Mouse (Mus musculus) layer of hippocampus, adult 9-10 months (tissue): ENCODE data around the gene Ptpn11.

Source experiments
- DNase-seq: peaks from one replicate; pipeline ENCODE4 v3.0.0; 2022; ENCODE audit warnings: low spot score

The Ptpn11 gene

GRCm38 (mm10) chr5:121124208-121125185 lies 66.7 kb downstream of the Ptpn11 start:
- DNase-seq, result no peak

GRCm38 (mm10) chr5:121123399-121123798 lies 67.8 kb downstream of the Ptpn11 start:
- no peak for DNase-seq

GRCm38 (mm10) chr5:121122577-121122976 lies 68.6 kb downstream of the Ptpn11 start:
- DNase-seq, result no peak

GRCm38 (mm10) chr5:121122036-121122435 lies 69.2 kb downstream of the Ptpn11 start:
- DNase-seq, result no peak

GRCm38 (mm10) chr5:121119331-121120034 lies 71.7 kb downstream of the Ptpn11 start:
- DNase-seq, result no peak

- no peak for DNase-seq
Observed at GRCm38 (mm10) chr5:121118345-121118744, 72.9 kb downstream of the Ptpn11 start.

GRCm38 (mm10) chr5:121116941-121117340 lies 74.3 kb downstream of the Ptpn11 start:
- DNase-seq, result no peak

- DNase-seq, result peak; percentile 77
Observed at GRCm38 (mm10) chr5:121115391-121116157, 75.6 kb downstream of the Ptpn11 start.

GRCm38 (mm10) chr5:121114151-121114550 lies 77.0 kb downstream of the Ptpn11 start:
- DNase-seq, result no peak

GRCm38 (mm10) chr5:121112390-121112789 lies 78.8 kb downstream of the Ptpn11 start:
- no peak for DNase-seq

- DNase-seq, result peak; percentile 46
Observed at GRCm38 (mm10) chr5:121111106-121111915, 79.9 kb downstream of the Ptpn11 start.

GRCm38 (mm10) chr5:121109185-121109584 lies 82.0 kb downstream of the Ptpn11 start:
- no peak for DNase-seq

- no peak for DNase-seq
Observed at GRCm38 (mm10) chr5:121106913-121107312, 84.3 kb downstream of the Ptpn11 start.

- no peak for DNase-seq
Observed at GRCm38 (mm10) chr5:121100886-121101580, 90.2 kb downstream of the Ptpn11 start.

- DNase-seq, result no peak
Observed at GRCm38 (mm10) chr5:121100095-121100494, 91.1 kb downstream of the Ptpn11 start.

GRCm38 (mm10) chr5:121097970-121098369 lies 93.2 kb downstream of the Ptpn11 start:
- DNase-seq, result no peak

GRCm38 (mm10) chr5:121096744-121097143 lies 94.5 kb downstream of the Ptpn11 start:
- no peak for DNase-seq

GRCm38 (mm10) chr5:121093281-121093680 lies 97.9 kb downstream of the Ptpn11 start:
- DNase-seq, result no peak

- no peak for DNase-seq
Observed at GRCm38 (mm10) chr5:121089660-121090059, 101.5 kb downstream of the Ptpn11 start.

- DNase-seq, result no peak
Observed at GRCm38 (mm10) chr5:121087733-121088132, 103.5 kb downstream of the Ptpn11 start.

- no peak for DNase-seq
Observed at GRCm38 (mm10) chr5:121082605-121083004, 108.6 kb downstream of the Ptpn11 start.
